Mouse (Mus musculus) right cerebral cortex, adult 2 months (tissue): ENCODE measurements around the gene Stat5a.
A peak's percentile ranks its signal among the peaks of the same experiment; 100 is the strongest.

Experiments used
- DNase-seq, 2 experiments: peaks; one replicate each; pipeline ENCODE4 v3.0.0; 2021 to 2022; ENCODE audit warnings: low spot score in 2 of 2

Gene Stat5a

GRCm38 (mm10) chr11:100836923-100837702 is 22.0 kb upstream of the Stat5a start:
- DNase-seq: no peak

- no peak for DNase-seq
Observed at GRCm38 (mm10) chr11:100838894-100839293, 20.3 kb upstream of the Stat5a start.

GRCm38 (mm10) chr11:100839523-100839922 is 19.6 kb upstream of the Stat5a start:
- no peak for DNase-seq

DNA sequence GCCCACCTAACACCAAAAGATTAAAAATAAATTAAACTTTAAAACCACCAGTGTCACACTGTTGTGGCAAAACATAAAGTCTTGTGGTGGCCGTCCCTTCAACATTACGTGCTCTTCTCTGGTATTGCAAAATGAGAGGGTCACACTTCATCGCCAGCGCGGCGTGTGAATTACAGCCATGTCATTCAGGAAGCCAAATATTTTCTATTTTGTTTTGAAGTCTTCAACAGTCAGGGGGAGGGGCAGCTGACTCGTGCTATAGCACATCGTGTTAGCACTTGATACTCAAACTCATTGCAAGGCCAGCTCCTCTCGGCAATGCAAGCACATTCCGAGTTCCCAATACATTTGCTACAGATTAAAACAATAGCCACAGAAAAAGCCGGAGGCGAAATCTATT is 18.3 kb upstream of the Stat5a start:
- no peak for DNase-seq

DNA sequence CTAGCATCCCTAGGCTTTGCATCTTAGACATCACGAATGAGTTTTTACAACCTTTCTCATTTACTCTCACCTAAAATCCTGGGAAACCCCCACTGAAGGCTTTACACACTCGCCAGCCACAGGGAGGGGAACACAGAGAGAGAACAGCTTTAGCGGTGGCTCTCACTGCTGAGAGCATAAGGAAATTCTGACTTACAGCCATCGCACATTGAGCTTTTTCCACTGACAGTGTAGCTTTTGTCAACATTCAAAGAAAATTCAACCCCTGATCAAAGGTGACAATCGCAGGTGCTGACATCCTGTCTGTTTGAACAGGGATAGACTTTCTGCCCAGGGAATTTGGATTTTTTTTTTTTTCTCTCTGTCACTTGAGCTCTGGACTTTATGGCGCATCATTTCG is 17.1 kb upstream of the Stat5a start:
- DNase-seq: no peak

DNA sequence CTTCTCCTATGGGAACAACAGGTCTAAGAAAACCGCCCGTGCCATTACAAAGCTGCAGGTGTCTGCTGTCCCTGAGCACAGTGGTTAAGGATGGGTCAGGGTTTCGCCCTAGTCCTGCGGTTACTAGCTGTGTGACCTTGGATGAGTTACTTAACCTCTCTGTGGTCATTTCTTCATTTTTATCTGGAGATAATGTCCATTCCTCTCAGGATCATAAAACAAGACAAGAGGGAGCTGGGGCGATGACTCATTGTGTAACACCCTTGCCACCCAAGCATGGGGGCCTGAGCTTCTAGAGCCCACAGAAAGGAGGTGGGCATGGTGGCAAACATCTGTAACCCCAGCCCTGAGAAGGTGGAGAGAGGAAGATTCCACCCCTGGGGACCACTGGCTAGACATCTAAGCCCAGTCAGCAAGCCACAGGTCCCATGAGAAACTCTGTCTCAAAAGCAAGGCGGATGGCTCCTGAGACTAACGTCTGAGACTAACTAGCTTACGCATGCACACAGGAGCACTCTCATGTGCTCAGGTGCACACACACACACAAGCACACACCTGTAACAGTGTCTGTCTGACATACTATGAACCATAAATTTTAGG is 16.0 kb upstream of the Stat5a start:
- no peak for DNase-seq

GRCm38 (mm10) chr11:100844121-100844520 is 15.0 kb upstream of the Stat5a start:
- DNase-seq: no peak

- DNase-seq: no peak
Observed at GRCm38 (mm10) chr11:100845793-100846192, 13.4 kb upstream of the Stat5a start.

DNA sequence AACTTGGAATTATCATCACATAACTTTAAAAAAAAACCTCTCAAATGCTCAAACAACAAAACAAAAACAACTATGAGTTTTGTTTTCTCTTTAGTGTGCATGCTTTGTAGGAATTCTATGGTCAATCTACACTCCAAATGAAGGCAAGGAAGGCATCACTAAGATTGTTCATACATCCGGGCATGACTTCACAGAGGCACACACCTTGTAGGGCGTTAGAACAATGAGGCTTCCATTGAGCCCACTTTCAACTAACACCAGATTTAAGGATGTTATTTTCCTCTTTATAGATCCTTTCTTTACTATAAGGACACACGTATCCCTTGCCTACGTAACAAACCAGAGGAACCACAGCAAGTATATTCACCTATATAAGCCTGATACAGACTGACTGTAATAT is 11.6 kb upstream of the Stat5a start:
- DNase-seq: no peak

DNA sequence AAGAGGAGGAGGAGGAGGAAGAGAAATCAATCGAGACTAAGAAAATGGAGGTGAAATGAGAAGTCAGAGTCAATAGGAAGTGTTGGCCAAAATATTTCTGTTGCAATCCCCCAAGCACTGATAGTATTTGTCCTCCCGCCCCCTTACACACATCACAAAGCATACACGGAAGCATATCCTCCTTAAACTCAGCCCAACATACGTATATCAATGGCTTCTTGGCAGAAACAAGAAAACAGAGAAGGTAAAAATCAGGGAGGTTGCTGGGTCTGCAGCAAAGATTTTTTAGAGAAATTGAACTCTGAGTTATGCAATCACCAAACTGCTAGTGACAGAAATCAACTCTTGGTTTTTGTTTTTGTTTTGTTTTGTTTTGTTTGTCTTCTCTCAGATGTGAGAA is 11.1 kb upstream of the Stat5a start:
- DNase-seq: no peak

GRCm38 (mm10) chr11:100848789-100849379 is 10.3 kb upstream of the Stat5a start:
- DNase-seq: no peak

GRCm38 (mm10) chr11:100849456-100850037 is 9.6 kb upstream of the Stat5a start:
- DNase-seq: no peak

DNA sequence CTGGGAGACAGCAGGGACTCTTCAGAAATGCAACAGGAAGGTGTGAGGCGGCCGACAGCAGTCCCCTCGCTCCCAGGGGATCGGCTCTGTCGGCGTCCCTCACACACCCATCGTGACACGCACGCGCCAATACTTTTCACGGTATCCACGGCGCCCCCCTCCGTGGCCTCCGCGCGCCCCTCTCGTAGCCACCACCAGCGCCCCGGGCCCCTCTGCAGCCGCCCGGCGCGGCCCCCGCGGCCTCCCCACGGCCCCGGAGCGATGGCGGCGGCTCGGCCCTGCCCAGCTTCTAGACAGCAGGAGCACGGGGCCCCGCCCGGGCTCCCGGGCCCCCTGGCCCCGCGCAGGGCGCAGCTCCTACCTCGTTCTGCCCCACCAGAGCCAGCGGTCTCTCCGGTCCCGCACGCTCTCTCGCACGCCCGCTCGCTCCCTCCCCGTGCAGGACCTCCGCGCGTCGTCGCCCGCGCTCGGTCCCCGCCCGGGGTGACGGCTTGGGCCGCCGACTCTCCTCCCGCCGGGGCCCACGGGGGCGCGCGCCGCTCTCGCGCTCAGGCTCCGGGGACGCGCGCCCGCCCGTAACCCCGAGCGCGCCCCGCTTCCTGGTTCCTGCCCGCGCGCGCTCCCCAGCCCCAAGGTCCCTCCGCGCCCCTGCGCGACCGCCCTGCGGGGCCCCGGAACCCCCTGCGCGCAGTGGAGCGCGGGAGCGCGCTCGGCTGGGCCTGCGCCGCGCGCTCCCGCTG is 8.9 kb upstream of the Stat5a start, which contains the start of gene Stat5b:
Stat5b (minus strand) TSS at position 687 of the 740 bp plus-strand sequence.
- DNase-seq: peak; percentile 36 to 49

- peak; percentile 31 to 47 for DNase-seq
Observed at GRCm38 (mm10) chr11:100850778-100851528, 8.2 kb upstream of the Stat5a start.

- no peak for DNase-seq
Observed at GRCm38 (mm10) chr11:100852088-100852487, 7.1 kb upstream of the Stat5a start.

GRCm38 (mm10) chr11:100853018-100853417 is 6.1 kb upstream of the Stat5a start:
- no peak for DNase-seq

DNA sequence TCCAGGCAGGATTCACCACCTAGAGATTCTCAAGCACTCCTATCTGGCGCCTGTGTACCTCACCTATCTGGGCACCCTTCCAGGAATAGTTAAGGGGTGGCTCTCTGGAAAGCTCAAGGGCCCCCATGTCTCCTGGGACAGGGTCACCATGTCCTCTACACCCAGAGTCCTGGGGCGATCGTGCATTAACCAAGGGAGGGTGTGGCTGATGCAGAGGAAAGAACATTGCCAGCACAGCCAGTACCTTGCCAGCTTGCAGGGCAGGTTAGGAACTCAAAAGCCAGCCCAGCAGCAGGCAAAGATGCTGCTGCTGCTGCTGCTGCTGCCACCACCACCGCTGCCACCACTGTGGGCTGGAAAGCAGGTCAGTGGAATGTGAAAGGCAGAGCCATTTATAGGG is 4.9 kb upstream of the Stat5a start:
- DNase-seq: no peak

DNA sequence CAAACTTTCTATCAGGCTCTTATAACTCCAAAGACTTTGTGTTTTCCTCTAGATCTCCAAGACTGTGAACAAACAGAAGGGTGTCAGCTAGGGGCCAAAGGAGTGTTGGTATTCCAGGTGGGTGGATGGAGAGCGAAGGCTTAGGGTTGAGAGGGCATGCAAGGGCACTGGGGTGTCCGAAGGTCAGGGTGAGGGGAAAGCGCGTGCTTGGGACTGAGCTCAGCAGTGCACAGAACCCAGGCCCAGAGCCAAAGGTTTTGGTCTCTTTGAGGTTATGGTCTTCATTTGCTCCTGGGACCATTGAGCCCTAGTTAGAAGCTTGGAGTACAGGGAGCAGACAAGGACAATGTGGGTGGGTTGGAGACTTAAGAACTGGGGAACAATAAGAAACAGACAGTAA is 4.0 kb upstream of the Stat5a start:
- DNase-seq: no peak

DNA sequence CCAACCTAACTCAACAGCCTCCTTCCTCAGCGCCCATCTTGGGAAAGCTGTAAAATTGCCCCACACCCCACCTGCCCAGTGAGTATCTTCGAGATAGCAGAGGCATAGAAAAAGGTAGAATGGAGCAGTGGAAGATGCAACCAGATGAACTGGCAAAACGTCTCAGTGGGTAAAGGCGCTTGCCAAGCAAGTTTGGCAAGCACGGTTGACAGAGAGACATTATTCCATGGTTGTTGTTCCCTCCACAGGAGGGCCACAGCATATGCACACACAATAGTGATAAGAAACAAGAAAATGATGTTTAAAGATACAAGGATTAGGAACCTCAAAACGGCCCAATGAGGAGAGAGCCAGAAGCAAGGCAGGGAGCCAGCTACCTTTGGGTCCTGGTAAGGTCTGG is 1.2 kb upstream of the Stat5a start:
- no peak for DNase-seq

- DNase-seq: no peak
Observed at GRCm38 (mm10) chr11:100859579-100860075, 476 bp downstream of the Stat5a start.
